Mouse (Mus musculus) midbrain, embryonic 15.5 days (tissue): ENCODE data around the gene Lrch1. TPM values are rescaled to one million over a fixed set of nuclear protein-coding genes. Genes with fewer than 3 reads are reported as not detected.
A peak's percentile ranks its signal among the peaks of the same experiment; 100 is the strongest.

ENCODE experiments used
- ATAC-seq: fragments of 200-750 bp; cut with Nextera tagmentation; replicated peaks from 2 replicates; pipeline ENCODE4 v1.8.0; 2017; ENCODE audit warnings: moderate TSS enrichment
- H3K27ac ChIP-seq: fragments of 300-500 bp; sonication (generic); 2 replicates; pipeline ENCODE4 v1.5.1; 2015; ENCODE audit warnings: mild to moderate bottlenecking, inconsistent platforms
- H3K27me3 ChIP-seq: fragments of 300-500 bp; sonication (generic); replicated peaks from 2 replicates; pipeline ENCODE4 v1.6.1; 2015; ENCODE audit warnings: inconsistent platforms
- H3K36me3 ChIP-seq: fragments of 300-500 bp; sonication (generic); replicated peaks from 2 replicates; pipeline ENCODE4 v1.6.1; 2015; ENCODE audit warnings: inconsistent platforms
- H3K4me1 ChIP-seq: fragments of 300-500 bp; sonication (generic); 2 replicates; pipeline ENCODE4 v1.6.1; 2015; ENCODE audit warnings: inconsistent platforms
- H3K4me2 ChIP-seq: fragments of 300-500 bp; sonication (generic); 2 replicates; pipeline ENCODE4 v1.6.1; 2015; ENCODE audit warnings: inconsistent platforms, mild to moderate bottlenecking, moderate library complexity
- H3K4me3 ChIP-seq: fragments of 300-500 bp; sonication (generic); 2 replicates; pipeline ENCODE4 v1.5.1; 2015; ENCODE audit warnings: mild to moderate bottlenecking, inconsistent platforms
- H3K9ac ChIP-seq: fragments of 300-500 bp; sonication (generic); 2 replicates; pipeline ENCODE4 v1.6.1; 2015; ENCODE audit warnings: mild to moderate bottlenecking, inconsistent platforms
- H3K9me3 ChIP-seq: fragments of 300-500 bp; sonication (generic); 2 replicates; pipeline ENCODE4 v1.6.1; 2016; ENCODE audit warnings: inconsistent platforms
- WGBS: fragments of 180-500 bp; shearing (Covaris S2); methylation state at CpG from one replicate; pipeline ENCODE4 v1.1.7; 2015; ENCODE audit warnings: mixed read lengths; 5-methylcytosine and 5-hydroxymethylcytosine counted together
- polyA plus RNA-seq: library from polyadenylated mRNA; unstranded; fragments of >200 nt; fragmentation: Nextera tagmentation; extraction: Ambion mirVana; gene quantifications from 2 replicates; pipeline ENCODE4 v1.2.1, GENCODE M21; 2015

Gene Lrch1
- 15.2 and 25.4 TPM in 2 replicates for polyA plus RNA-seq

DNA sequence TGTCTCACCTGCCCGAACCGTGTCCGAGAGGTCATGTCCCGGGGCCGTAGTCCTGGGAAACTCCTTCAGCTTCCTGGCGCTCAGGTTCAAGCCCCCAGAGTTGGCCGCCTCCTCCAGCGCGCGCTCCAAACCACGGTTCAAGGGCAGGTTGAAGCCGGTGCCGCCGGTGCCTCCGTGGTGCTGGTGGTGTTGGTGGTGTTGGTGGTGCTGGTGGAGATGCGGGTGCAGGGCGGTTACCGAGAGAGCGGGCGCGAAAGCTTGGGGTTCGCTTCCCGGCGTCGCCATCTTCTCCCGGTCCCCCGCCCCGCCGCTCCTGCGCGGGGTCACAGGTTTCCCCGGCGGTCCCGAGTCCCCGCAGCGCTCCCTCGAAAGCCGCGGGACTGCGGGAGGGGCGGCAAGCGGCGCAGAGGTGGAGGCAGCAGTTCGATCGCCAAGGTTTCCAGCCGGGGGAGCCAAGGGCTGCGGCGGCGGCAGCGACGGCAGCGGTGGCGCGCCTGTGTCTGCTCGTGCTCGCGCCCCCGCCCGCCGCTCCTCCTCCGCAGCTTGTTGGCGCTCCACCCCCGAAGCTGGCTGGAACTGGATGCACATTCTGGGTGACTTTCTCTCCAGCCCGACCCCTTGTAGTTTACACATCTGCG is at the start of gene Lrch1:
Lrch1 (minus strand) TSS at position 501 of the 638 bp plus-strand sequence.
- Histone ChIP-seq H3K27me3 (no peaks in the 10 kb centered on the region), H3K4me2 (peak within 1 kb of the TSS; percentile 83), H3K9me3 (no peaks in the 10 kb centered on the region), H3K27ac (peak within 1 kb of the TSS; percentile 92), H3K9ac (peak within 1 kb of the TSS; percentile 87), H3K4me3 (peak within 1 kb of the TSS; percentile 73), H3K4me1 (peaks cover 24% of the 10 kb centered on the region), H3K36me3 (no peaks in the 10 kb centered on the region)
- under 1% methylated on average over 64 of the region's 65 CpGs for WGBS
- peak; percentile 82 for ATAC-seq

DNA sequence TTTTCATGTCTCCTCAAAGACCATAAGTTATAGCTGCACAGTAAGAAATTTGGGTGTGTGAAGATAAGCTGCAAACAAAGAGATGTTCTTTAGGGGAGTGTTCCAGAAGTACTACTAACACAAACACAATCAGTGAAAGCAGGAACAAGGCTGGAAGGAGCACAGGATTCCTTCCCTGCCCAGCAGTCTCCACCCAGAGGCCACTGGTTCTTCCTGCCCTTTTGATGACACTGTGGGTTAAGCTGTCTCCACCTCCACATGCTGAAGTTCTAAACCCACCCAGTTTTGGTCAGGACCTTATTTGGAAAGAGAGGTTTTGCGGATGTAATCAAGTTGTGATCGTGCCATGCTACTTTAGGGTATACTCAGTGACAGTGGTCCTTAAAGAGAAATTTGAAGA is 49.4 kb upstream of the Lrch1 start:
- H3K9me3 ChIP-seq: no peaks in the 10 kb centered on the region
- H3K4me3 ChIP-seq: no peak overlapping the region
- no peak overlapping the region for H3K9ac ChIP-seq
- no peak overlapping the region for H3K4me2 ChIP-seq
- H3K36me3 ChIP-seq: no peaks in the 10 kb centered on the region
- no peaks in the 10 kb centered on the region for H3K4me1 ChIP-seq
- no peak overlapping the region for H3K27ac ChIP-seq
- no peaks in the 10 kb centered on the region for H3K27me3 ChIP-seq
- WGBS: 98% methylated on average over 2 of the region's 2 CpGs
- ATAC-seq: no peak

GRCm38 (mm10) chr14:74996556-74996955 is 48.9 kb upstream of the Lrch1 start:
- H3K27ac ChIP-seq: no peak overlapping the region
- 78% methylated on average over 3 of the region's 3 CpGs for WGBS
- no peaks in the 10 kb centered on the region for H3K27me3 ChIP-seq
- H3K9ac ChIP-seq: no peak overlapping the region
- no peak overlapping the region for H3K4me3 ChIP-seq
- H3K4me2 ChIP-seq: no peak overlapping the region
- no peaks in the 10 kb centered on the region for H3K36me3 ChIP-seq
- no peaks in the 10 kb centered on the region for H3K4me1 ChIP-seq
- no peak for ATAC-seq
- H3K9me3 ChIP-seq: no peaks in the 10 kb centered on the region

DNA sequence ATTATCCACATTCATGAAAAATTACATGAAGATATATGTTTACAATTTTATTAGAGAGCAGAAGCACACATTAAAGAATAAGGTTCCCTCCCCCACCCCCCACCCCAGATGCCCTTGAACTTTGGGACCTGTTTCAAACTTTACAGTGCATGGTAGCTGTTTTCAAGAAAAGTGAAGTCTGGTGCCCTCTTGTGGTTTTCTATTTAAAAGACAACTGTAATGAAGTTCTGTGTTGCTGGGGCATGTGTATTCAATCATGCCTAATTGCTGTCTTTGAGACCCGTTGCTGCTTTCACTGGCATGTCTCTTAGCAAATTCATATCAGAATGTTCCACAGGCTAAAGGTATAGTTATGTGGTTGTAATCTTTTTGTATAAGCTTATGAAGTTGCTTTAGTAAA is 42.8 kb upstream of the Lrch1 start:
- no peaks in the 10 kb centered on the region for H3K9me3 ChIP-seq
- no peak overlapping the region for H3K4me3 ChIP-seq
- peak; percentile 63; the same call in 1 of the 2 replicates for ATAC-seq
- no peaks in the 10 kb centered on the region for H3K36me3 ChIP-seq
- H3K9ac ChIP-seq: no peak overlapping the region
- H3K27me3 ChIP-seq: no peaks in the 10 kb centered on the region
- no peak overlapping the region for H3K4me2 ChIP-seq
- H3K27ac ChIP-seq: no peak overlapping the region
- WGBS: 2% methylated on average over 1 of the region's 1 CpGs
- no peaks in the 10 kb centered on the region for H3K4me1 ChIP-seq

- no peaks in the 10 kb centered on the region for H3K27me3 ChIP-seq
- no peak for ATAC-seq
- WGBS: 85% methylated on average over 4 of the region's 4 CpGs
Measured at GRCm38 (mm10) chr14:74989909-74990308, 42.2 kb upstream of the Lrch1 start.

GRCm38 (mm10) chr14:74989322-74989721 is 41.6 kb upstream of the Lrch1 start:
- Histone ChIP-seq H3K4me1 (no peaks in the 10 kb centered on the region), H3K27ac (no peak overlapping the region), H3K9me3 (no peaks in the 10 kb centered on the region), H3K9ac (no peak overlapping the region), H3K27me3 (no peaks in the 10 kb centered on the region), H3K4me3 (no peak overlapping the region), H3K4me2 (no peak overlapping the region), H3K36me3 (no peaks in the 10 kb centered on the region)
- no peak for ATAC-seq
- WGBS: 45% methylated on average over 4 of the region's 4 CpGs

More at GRCm38 (mm10) chr14:74989909-74990308, 42.2 kb upstream of the Lrch1 start:
- Histone ChIP-seq H3K27ac (no peak overlapping the region), H3K4me3 (no peak overlapping the region), H3K4me1 (no peaks in the 10 kb centered on the region), H3K9me3 (no peaks in the 10 kb centered on the region), H3K9ac (no peak overlapping the region), H3K4me2 (no peak overlapping the region), H3K36me3 (no peaks in the 10 kb centered on the region)

DNA sequence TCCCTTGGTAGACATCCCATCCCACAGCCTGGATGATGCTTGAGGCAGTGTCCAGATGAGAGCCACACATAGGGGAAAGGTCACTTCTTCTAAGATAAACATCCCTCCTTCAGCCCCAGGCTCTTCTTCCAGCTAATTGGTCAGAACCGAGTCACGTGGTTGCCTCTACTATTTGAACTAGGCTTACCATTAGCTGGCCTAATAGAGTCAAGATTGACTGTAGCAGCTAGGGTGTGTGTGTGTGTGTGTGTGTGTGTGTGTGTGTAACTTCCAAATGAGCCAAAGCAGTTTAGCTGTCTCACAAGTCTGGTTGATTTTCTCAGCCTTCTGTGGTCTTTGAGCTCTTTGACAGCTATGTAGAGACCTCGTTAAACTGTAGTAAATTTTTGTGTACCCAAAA is 38.9 kb upstream of the Lrch1 start:
- WGBS: 80% methylated on average over 3 of the region's 3 CpGs
- Histone ChIP-seq H3K36me3 (no peaks in the 10 kb centered on the region), H3K4me2 (no peak overlapping the region)

DNA sequence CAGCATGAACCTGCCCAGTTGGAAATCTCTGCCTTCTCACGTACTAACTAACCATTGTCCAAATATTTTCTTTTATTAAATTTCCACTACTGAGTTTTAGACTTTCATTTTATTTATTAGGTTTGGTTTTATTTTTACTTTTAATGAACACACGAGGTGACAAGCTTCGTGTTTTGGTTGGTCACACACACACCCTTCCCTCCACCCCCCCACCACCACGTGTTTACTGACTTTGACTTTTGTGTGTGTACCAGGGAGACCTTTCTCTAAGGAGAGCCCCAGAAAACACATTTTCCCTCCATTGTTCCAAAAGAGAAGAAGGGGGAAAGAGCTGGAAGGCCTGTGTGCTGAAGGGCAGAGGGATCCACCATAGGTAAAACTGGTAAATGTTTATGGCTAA is 38.0 kb upstream of the Lrch1 start:
- Histone ChIP-seq H3K4me2 (no peak overlapping the region), H3K27ac (no peak overlapping the region), H3K4me3 (no peak overlapping the region), H3K4me1 (no peaks in the 10 kb centered on the region), H3K9ac (no peak overlapping the region), H3K9me3 (no peaks in the 10 kb centered on the region), H3K27me3 (no peaks in the 10 kb centered on the region), H3K36me3 (no peaks in the 10 kb centered on the region)
- no peak for ATAC-seq
- 57% methylated on average over 4 of the region's 4 CpGs for WGBS

More for the DNA sequence above, 38.9 kb upstream of the Lrch1 start:
- no peak overlapping the region for H3K27ac ChIP-seq
- no peak overlapping the region for H3K4me3 ChIP-seq
- H3K9me3 ChIP-seq: no peaks in the 10 kb centered on the region
- no peaks in the 10 kb centered on the region for H3K4me1 ChIP-seq
- H3K27me3 ChIP-seq: no peaks in the 10 kb centered on the region
- no peak overlapping the region for H3K9ac ChIP-seq
- no peak for ATAC-seq

DNA sequence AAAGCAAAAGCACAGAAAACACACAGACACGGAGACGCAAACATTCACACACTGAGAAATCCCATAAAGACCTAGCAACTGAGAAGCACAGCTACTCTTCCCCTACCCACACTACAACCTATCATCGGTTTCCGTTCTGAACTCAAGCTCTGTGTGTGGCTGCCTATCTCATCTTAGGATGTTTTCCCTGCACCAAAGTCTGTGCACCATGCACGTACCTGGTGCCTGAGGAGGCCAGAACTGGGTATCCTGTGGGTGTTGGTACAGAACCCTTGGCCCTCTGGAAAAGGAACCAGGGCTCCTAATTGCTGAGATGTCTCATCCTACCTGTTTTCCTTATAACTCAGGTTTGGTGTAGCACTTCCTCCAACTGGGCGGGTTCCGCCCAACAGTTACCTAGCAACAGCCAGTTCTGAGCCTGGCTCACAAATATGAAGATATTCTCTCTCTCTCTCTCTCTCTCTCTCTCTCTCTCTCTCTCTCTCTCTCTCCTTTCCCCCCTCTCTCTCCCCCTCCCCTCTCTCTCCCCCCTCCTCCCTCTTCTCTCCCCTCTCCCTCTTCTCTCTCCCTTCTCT is 37.2 kb upstream of the Lrch1 start:
- no peak for ATAC-seq
- H3K4me2 ChIP-seq: no peak overlapping the region
- H3K9me3 ChIP-seq: no peaks in the 10 kb centered on the region
- H3K27ac ChIP-seq: no peak overlapping the region
- no peak overlapping the region for H3K4me3 ChIP-seq
- H3K27me3 ChIP-seq: no peaks in the 10 kb centered on the region
- no peaks in the 10 kb centered on the region for H3K36me3 ChIP-seq
- 84% methylated on average over 7 of the region's 7 CpGs for WGBS
- no peak overlapping the region for H3K9ac ChIP-seq
- no peaks in the 10 kb centered on the region for H3K4me1 ChIP-seq

GRCm38 (mm10) chr14:74983079-74983478 is 35.4 kb upstream of the Lrch1 start:
- Histone ChIP-seq H3K36me3 (no peaks in the 10 kb centered on the region), H3K9ac (no peak overlapping the region), H3K4me2 (no peak overlapping the region), H3K4me1 (no peaks in the 10 kb centered on the region), H3K27ac (no peak overlapping the region), H3K9me3 (no peaks in the 10 kb centered on the region), H3K4me3 (no peak overlapping the region), H3K27me3 (no peaks in the 10 kb centered on the region)
- ATAC-seq: no peak
- WGBS: 86% methylated on average over 5 of the region's 5 CpGs

- ATAC-seq: no peak
- WGBS: 69% methylated on average over 3 of the region's 3 CpGs
- Histone ChIP-seq H3K9ac (no peak overlapping the region), H3K27me3 (no peaks in the 10 kb centered on the region), H3K27ac (no peak overlapping the region), H3K36me3 (no peaks in the 10 kb centered on the region), H3K4me2 (no peak overlapping the region), H3K4me1 (no peaks in the 10 kb centered on the region), H3K9me3 (no peaks in the 10 kb centered on the region), H3K4me3 (no peak overlapping the region)
Measured at GRCm38 (mm10) chr14:74981016-74981415, 33.3 kb upstream of the Lrch1 start.

DNA sequence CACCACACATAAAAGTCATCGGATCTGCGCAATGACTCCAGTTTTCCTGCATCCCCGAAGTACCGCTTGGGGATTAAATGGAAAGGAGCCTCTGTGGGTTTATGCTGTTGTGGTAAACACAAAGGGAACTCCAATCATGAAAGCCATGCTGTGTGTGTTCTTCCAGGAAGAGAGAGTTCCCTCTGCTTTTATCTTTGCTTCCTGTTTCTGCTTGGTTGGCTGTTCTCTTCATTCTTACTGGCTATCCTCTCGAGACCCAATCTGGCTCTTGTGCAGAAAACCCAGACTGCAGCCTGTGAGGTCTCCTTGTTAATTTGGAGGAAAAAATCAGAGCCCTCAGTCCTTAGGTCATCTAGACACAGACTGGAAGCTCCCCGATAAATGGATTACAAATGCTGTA is 29.3 kb upstream of the Lrch1 start:
- H3K27me3 ChIP-seq: no peaks in the 10 kb centered on the region
- ATAC-seq: no peak
- H3K9me3 ChIP-seq: no peaks in the 10 kb centered on the region
- 70% methylated on average over 6 of the region's 6 CpGs for WGBS
- no peak overlapping the region for H3K4me2 ChIP-seq
- H3K36me3 ChIP-seq: no peaks in the 10 kb centered on the region
- no peak overlapping the region for H3K4me3 ChIP-seq
- no peak overlapping the region for H3K27ac ChIP-seq
- no peak overlapping the region for H3K9ac ChIP-seq
- H3K4me1 ChIP-seq: no peaks in the 10 kb centered on the region

DNA sequence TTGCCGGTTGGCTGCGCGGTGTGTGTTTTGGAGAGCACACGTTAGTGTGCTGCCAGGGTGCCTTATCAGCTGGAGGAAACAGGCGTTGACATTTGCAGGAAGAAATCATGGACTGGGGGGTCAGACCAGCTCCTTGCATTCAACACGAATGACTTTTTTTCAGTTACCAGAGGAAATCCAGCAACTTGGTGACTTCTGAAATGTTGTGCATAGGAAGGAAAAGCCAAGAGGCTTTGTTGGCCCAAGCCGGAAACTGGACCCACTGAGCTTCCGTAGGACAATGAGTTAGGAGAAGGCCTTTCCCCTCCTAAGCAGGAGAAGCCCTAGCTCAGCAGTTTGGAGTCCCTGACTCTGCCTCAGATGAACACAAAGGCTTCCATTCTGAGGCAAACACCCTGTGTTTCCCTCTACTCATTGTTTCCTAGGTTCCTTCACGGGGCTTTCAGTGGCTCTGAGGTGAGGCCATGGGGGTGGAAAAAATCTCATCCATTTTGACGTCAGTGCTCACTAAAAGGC is 26.5 kb upstream of the Lrch1 start:
- Histone ChIP-seq H3K27me3 (no peaks in the 10 kb centered on the region), H3K9me3 (no peaks in the 10 kb centered on the region), H3K4me2 (no peak overlapping the region), H3K36me3 (no peaks in the 10 kb centered on the region), H3K4me1 (no peaks in the 10 kb centered on the region), H3K9ac (no peak overlapping the region), H3K4me3 (no peak overlapping the region), H3K27ac (no peak overlapping the region)
- WGBS: 74% methylated on average over 10 of the region's 10 CpGs
- no peak for ATAC-seq
